Mouse (Mus musculus) lung, embryonic 14.5 days (tissue): ENCODE data around the gene Pigt. TPM values are rescaled to one million over a fixed set of nuclear protein-coding genes. Genes with fewer than 3 reads are reported as not detected.
A peak's percentile ranks its signal among the peaks of the same experiment; 100 is the strongest.

Experiments
- ATAC-seq: fragments of 200-750 bp; cut with Nextera tagmentation; 2 replicates; pipeline ENCODE4 v1.8.0; 2017; ENCODE audit warnings: mild to moderate bottlenecking, moderate TSS enrichment, moderate library complexity; ENCODE audit not compliant: insufficient read depth
- DNase-seq: peaks from one replicate; pipeline ENCODE4 v3.0.0-alpha.2; 2015
- H3K27ac ChIP-seq: fragments of 300-500 bp; sonication (generic); 2 replicates; pipeline ENCODE4 v1.5.1; 2014; ENCODE audit warnings: low read depth, mild to moderate bottlenecking, moderate library complexity
- H3K27me3 ChIP-seq: fragments of 300-500 bp; sonication (generic); 2 replicates; pipeline ENCODE4 v1.6.1; 2014; ENCODE audit warnings: low read length, control low read depth; ENCODE audit not compliant: insufficient read depth
- H3K36me3 ChIP-seq: fragments of 300-500 bp; sonication (generic); 2 replicates; pipeline ENCODE4 v1.6.1; 2014; ENCODE audit warnings: control low read depth; ENCODE audit not compliant: insufficient read depth
- H3K4me1 ChIP-seq: fragments of 300-500 bp; sonication (generic); 2 replicates; pipeline ENCODE4 v1.6.1; 2014; ENCODE audit warnings: antibody characterized with exemption, control low read depth; ENCODE audit not compliant: insufficient read depth
- H3K4me2 ChIP-seq: fragments of 300-500 bp; sonication (generic); 2 replicates; pipeline ENCODE4 v1.6.1; 2014; ENCODE audit warnings: mild to moderate bottlenecking
- H3K4me3 ChIP-seq: fragments of 300-500 bp; sonication (generic); 2 replicates; pipeline ENCODE4 v1.5.1; 2014; ENCODE audit warnings: low read depth, low read length
- H3K9ac ChIP-seq: fragments of 300-500 bp; sonication (generic); 2 replicates; pipeline ENCODE4 v1.6.1; 2014
- H3K9me3 ChIP-seq: fragments of 300-500 bp; sonication (generic); 2 replicates; pipeline ENCODE4 v1.6.1; 2016; ENCODE audit warnings: low read depth, low read length, control low read depth
- CTCF ChIP-seq: IDR thresholded peaks from 2 replicates; pipeline ENCODE4 v1.5.1; 2016; ENCODE audit warnings: antibody characterized with exemption, low read depth
- WGBS: fragments of 180-500 bp; shearing (Covaris S2); extraction: QIAGEN DNeasy Blood & Tissue Kit; methylation state at CpG from one replicate; pipeline ENCODE4 v1.1.7; 2014; 5-methylcytosine and 5-hydroxymethylcytosine counted together
- polyA plus RNA-seq: library from polyadenylated mRNA; unstranded; fragments of >200 nt; fragmentation: Nextera tagmentation; extraction: Ambion mirVana; gene quantifications from 2 replicates; pipeline ENCODE4 v1.2.1, GENCODE M21; 2014

Pigt gene
- polyA plus RNA-seq, 1 experiment from 2014 or later: 71.0 TPM

GRCm38 (mm10) chr2:164514916-164515315, 17.6 kb downstream of the Pigt start:
- no peak overlapping the region for H3K9ac ChIP-seq
- H3K27ac ChIP-seq: no peak overlapping the region
- no peaks in the 10 kb centered on the region for H3K9me3 ChIP-seq
- H3K4me2 ChIP-seq: no peak overlapping the region
- WGBS: 77% methylated on average over 3 of the region's 3 CpGs
- ATAC-seq: no peak
- no peak for TF ChIP-seq CTCF
- H3K4me3 ChIP-seq: no peak overlapping the region
- no peaks in the 10 kb centered on the region for H3K36me3 ChIP-seq
- DNase-seq: no peak
- H3K4me1 ChIP-seq: no peaks in the 10 kb centered on the region
- no peaks in the 10 kb centered on the region for H3K27me3 ChIP-seq

- no peak for ATAC-seq
- Histone ChIP-seq H3K4me3 (no peak overlapping the region), H3K4me2 (no peak overlapping the region), H3K9me3 (no peaks in the 10 kb centered on the region), H3K4me1 (no peaks in the 10 kb centered on the region), H3K36me3 (no peaks in the 10 kb centered on the region), H3K9ac (no peak overlapping the region), H3K27ac (no peak overlapping the region), H3K27me3 (no peaks in the 10 kb centered on the region)
- TF ChIP-seq CTCF: no peak
- 80% methylated on average over 9 of the region's 9 CpGs for WGBS
- DNase-seq: no peak
Observed at GRCm38 (mm10) chr2:164515897-164516296, 18.6 kb downstream of the Pigt start.

GRCm38 (mm10) chr2:164516592-164516991, 19.3 kb downstream of the Pigt start:
- 78% methylated on average over 11 of the region's 11 CpGs for WGBS
- DNase-seq (peak; percentile 33), ATAC-seq (no peak)
- H3K27ac ChIP-seq: no peak overlapping the region
- H3K4me3 ChIP-seq: no peak overlapping the region
- H3K36me3 ChIP-seq: no peaks in the 10 kb centered on the region
- TF ChIP-seq CTCF: no peak
- H3K27me3 ChIP-seq: no peaks in the 10 kb centered on the region
- H3K9ac ChIP-seq: no peak overlapping the region
- no peaks in the 10 kb centered on the region for H3K9me3 ChIP-seq
- no peaks in the 10 kb centered on the region for H3K4me1 ChIP-seq
- no peak overlapping the region for H3K4me2 ChIP-seq

- no peak overlapping the region for H3K9ac ChIP-seq
- no peaks in the 10 kb centered on the region; the same call in 1 of the 2 replicates for H3K4me1 ChIP-seq
- no peak overlapping the region for H3K27ac ChIP-seq
- H3K4me3 ChIP-seq: no peak overlapping the region
- 38% methylated on average over 9 of the region's 10 CpGs for WGBS
- no peak overlapping the region for H3K4me2 ChIP-seq
- H3K27me3 ChIP-seq: no peaks in the 10 kb centered on the region
- peak; percentile 80 for DNase-seq
- ATAC-seq: no peak
- H3K36me3 ChIP-seq: no peaks in the 10 kb centered on the region
- no peaks in the 10 kb centered on the region for H3K9me3 ChIP-seq
- peak; percentile 86 for TF ChIP-seq CTCF
Observed at GRCm38 (mm10) chr2:164517485-164518221, 20.3 kb downstream of the Pigt start.

- WGBS: 40% methylated on average over 11 of the region's 11 CpGs
- Histone ChIP-seq H3K9me3 (no peaks in the 10 kb centered on the region), H3K4me3 (no peak overlapping the region), H3K9ac (no peak overlapping the region), H3K4me2 (no peak overlapping the region), H3K27me3 (no peaks in the 10 kb centered on the region), H3K27ac (no peak overlapping the region), H3K4me1 (no peaks in the 10 kb centered on the region; the same call in 1 of the 2 replicates), H3K36me3 (no peaks in the 10 kb centered on the region)
- DNase-seq (peak; percentile 38), ATAC-seq (no peak)
- TF ChIP-seq CTCF: no peak
Observed at GRCm38 (mm10) chr2:164518266-164519170, 21.2 kb downstream of the Pigt start.

- no peak overlapping the region for H3K27ac ChIP-seq
- 71% methylated on average over 6 of the region's 6 CpGs for WGBS
- ATAC-seq (no peak), DNase-seq (no peak)
- no peak overlapping the region for H3K4me2 ChIP-seq
- TF ChIP-seq CTCF: no peak
- H3K4me1 ChIP-seq: no peaks in the 10 kb centered on the region; the same call in 1 of the 2 replicates
- no peaks in the 10 kb centered on the region for H3K27me3 ChIP-seq
- no peak overlapping the region for H3K4me3 ChIP-seq
- H3K9ac ChIP-seq: no peak overlapping the region
- H3K36me3 ChIP-seq: no peaks in the 10 kb centered on the region
- no peaks in the 10 kb centered on the region for H3K9me3 ChIP-seq
Observed at GRCm38 (mm10) chr2:164519171-164519526, 21.8 kb downstream of the Pigt start.

GRCm38 (mm10) chr2:164520782-164521181, 23.5 kb downstream of the Pigt start:
- peak; percentile 47; the same call in 1 of the 2 replicates for ATAC-seq
- H3K9ac ChIP-seq: no peak overlapping the region

More at GRCm38 (mm10) chr2:164520782-164521181, 23.5 kb downstream of the Pigt start:
- Histone ChIP-seq H3K36me3 (no peaks in the 10 kb centered on the region), H3K27ac (no peak overlapping the region), H3K9me3 (no peaks in the 10 kb centered on the region), H3K27me3 (no peaks in the 10 kb centered on the region), H3K4me2 (no peak overlapping the region), H3K4me1 (no peaks in the 10 kb centered on the region; the same call in 1 of the 2 replicates), H3K4me3 (no peak overlapping the region)
- peak; percentile 87 for TF ChIP-seq CTCF
- 10% methylated on average over 3 of the region's 3 CpGs for WGBS
- DNase-seq: peak; percentile 75
